Mouse (Mus musculus) liver, embryonic 18 days (tissue): Measurements from ENCODE around the gene Mtln. TPM values are rescaled to one million over a fixed set of nuclear protein-coding genes. Genes with fewer than 3 reads are reported as not detected.

Experiments
- polyA plus RNA-seq: library from polyadenylated mRNA; depleted of rRNA; stranded (reverse); fragments of >200 nt; gene quantifications from 2 replicates; pipeline ENCODE4 v1.2.3, GENCODE M21; 2012; rRNA removed

Gene Mtln
- 21.5 and 24.5 TPM in 2 replicates for polyA plus RNA-seq

DNA sequence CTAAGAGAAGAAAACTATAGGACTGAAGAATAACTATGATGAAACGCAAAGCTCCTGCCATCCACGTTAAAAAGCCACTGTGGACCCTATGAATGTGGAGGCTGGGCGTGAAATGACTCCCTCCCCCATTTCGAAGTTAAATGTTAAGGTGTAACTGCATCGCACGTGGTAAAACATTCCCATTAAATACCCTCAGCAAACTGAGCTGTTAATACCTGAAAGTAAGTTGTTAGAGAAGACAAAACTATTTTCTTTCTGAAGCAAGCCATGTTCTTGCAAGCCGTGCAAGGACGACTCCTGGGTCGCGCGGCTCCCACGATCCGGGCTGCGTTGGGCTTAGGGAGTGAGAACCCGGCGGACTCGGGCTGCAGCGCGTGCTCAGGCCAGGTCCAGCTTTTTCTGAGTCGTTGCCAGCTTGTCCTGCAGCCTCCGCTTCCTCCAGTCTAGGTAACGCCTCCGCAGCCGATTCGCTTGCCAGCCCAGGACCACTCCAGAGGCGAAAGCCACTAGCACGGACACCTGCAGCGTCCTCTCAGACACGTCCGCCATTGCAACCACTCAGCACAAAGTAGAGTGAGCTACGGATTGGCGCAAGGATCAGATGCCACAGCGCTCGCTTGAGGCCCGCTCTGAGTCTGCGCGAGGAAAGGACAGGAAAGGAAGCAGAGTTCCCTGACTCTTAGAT is at the start of gene Mtln:
Mtln (minus strand) TSS at position 570 of the 685 bp plus-strand sequence.

DNA sequence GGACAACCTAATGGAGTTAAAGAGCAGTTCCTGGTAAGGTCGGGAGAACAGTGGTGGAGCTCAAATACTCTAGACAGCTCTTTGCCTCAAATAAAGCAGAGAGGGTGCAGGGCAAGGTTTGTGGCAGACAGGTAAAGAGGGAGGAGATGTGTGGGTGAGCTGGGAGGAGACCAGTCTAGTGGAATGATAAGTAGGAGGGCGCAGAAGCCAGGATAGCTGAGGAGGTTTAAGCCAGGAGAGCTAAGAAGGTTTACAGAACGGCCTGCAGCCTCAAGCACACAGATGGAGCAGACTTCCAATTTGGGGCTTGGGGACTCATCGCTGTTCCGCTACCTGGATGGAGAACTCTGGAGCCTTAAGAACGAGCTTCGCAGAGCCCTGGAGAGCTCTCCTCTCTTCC is 46.3 kb upstream of the Mtln start, which contains the start of gene Acoxl:
Acoxl (plus strand) TSS at position 301 of the 400 bp plus-strand sequence.

DNA sequence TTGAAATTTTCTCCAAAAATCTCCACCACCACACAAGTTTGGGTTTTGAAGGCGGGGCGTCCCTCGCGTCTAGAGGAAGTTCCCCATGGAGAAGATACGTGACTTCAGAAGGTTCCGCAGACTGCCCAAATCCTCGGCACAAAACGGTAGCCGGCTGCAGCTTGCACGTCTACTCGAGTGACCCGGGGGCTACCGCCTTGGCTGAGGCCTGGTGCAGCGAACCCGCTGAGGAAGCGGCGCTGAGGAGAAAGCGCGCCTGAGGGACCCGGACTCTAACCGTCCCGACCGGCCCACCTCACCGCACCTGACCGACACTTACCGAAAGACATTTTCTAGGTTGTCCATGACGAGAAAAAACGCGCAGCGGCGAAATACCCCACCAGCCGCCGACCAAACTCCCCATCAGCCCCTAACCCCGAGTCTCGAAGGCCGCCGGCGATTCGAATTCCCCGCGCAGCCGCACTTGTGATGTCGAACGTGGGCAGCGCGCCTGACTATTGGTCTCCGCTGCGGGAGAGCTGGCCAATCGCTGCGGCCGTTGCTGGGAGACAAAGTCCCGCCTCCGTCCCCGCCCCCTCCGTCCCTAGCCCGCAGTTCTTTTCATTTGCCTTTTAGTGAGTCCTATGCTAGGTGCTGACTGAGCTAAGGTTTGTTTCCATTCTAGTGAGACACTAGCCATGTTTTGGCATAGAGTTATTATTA is 39.3 kb upstream of the Mtln start, which contains the start of gene Bub1:
Bub1 (minus strand) TSS at position 465 of the 702 bp plus-strand sequence.

DNA sequence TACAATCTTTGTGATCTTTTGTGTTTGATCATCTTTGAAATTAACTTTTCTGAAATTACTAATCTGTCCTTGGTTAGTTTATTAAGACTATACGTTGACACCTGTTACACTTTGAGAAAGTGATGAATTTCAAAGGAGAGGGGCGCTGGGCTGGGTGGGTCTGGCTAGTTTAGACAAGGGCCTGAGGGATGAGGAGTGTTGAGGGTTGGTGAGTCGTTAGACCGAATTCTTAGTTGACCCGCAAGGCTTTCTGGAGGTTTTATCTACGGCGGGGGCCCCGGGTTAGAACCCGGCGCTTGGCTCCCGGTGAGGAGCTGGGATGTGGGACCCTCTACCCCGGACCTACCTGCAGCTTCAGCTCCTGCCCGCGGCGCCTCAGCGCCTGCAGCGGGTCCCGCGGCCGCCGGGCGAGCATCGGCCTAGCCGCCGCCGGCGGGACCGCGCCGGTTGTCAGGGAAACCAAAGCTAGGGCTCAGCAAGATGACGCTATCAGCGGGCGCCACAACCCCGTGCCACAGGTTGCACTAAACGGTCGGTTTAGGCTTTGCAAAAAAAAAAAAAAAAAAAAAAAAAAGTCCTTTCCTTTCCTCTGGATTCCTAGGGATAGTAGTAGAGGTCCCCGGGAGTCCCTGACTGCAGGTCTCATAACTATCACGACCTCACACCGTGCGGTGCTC is 3.7 kb downstream of the Mtln start, which contains the start of gene Nphp1:
Nphp1 (minus strand) TSS at position 458 of the 677 bp plus-strand sequence.

Other genes with a start within 250 kb of the Mtln start
- 2.0 and 2.1 TPM in 2 replicates for gene Zfp661, start 205.4 kb downstream of the Mtln start, polyA plus RNA-seq
- 47.2 and 49.9 TPM in 2 replicates for gene Mrps5, start 205.3 kb downstream of the Mtln start, polyA plus RNA-seq
- 0.03 and 0.10 TPM in 2 replicates for gene Mal, start 135.8 kb downstream of the Mtln start, polyA plus RNA-seq
- 0.07 and 0.14 TPM in 2 replicates for gene Mall, start 62.6 kb downstream of the Mtln start, polyA plus RNA-seq
- 2.5 and 2.9 TPM in 2 replicates for gene Nphp1, start 3.6 kb downstream of the Mtln start, polyA plus RNA-seq
- 8.2 and 8.8 TPM in 2 replicates for gene Bub1, start 39.4 kb upstream of the Mtln start, polyA plus RNA-seq
- 0.03 and 0.06 TPM in 2 replicates for gene Acoxl, start 46.4 kb upstream of the Mtln start, polyA plus RNA-seq